Mouse (Mus musculus): Measurements from ENCODE around the gene Slc16a9. TPM values are rescaled to one million over a fixed set of nuclear protein-coding genes. Genes with fewer than 3 reads are reported as not detected.

The Slc16a9 gene
- polyA plus RNA-seq, 1 experiment, result 2.2 TPM

- DNase-seq (ENCODE audit: extremely low spot score in 1 of 2, low spot score in 1 of 2), result peak; percentile 46 to 94
Observed at GRCm38 (mm10) chr10:70296531-70297366, 51.8 kb downstream of the Slc16a9 start.

GRCm38 (mm10) chr10:70299118-70299517 lies 54.2 kb downstream of the Slc16a9 start:
- DNase-seq (ENCODE audit: extremely low spot score in 1 of 2, low spot score in 1 of 2), result no peak

DNA sequence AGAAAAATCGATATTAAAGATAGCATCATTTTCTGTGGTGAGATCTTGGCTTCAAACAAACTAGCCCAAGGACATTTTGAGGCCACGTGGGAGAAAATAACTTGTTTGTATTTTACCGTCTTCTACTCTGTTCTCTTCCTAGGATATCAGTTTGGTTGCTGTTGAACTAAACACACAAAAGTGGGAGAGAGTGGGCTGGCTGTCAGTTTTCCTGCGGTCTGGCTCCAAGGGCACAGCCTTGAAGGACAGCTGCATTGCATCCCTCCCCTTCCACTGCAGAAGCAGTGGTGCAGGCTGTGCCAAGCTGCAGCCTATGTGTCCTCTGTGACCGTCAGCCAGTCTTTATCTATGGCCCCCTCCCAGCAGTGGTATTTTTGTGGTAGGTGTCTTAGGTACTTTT lies 54.8 kb downstream of the Slc16a9 start:
- DNase-seq (ENCODE audit: extremely low spot score in 1 of 2, low spot score in 1 of 2), result no peak

GRCm38 (mm10) chr10:70301190-70301589 lies 56.3 kb downstream of the Slc16a9 start:
- DNase-seq (ENCODE audit: extremely low spot score in 1 of 2, low spot score in 1 of 2), result no peak

DNA sequence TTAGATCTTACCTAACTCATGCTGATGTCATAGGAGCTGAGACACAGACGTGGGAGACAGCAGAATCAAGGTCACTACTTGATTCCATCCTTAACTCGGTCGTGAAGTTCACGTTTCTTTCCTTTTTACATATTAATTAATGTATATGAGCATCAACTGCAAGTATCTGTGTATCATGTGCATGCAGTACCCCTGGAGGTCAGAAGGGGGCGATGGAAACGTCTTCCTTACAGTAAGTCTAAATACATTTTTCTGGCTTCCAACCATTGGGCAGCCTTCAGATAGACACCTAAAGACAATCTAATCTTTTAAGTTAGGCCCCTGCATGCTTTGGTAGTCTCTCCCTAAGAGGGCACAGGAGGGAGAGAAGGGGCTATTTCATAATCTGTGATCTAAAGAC lies 58.3 kb downstream of the Slc16a9 start:
- no peak for DNase-seq (ENCODE audit: extremely low spot score in 1 of 2, low spot score in 1 of 2)

DNA sequence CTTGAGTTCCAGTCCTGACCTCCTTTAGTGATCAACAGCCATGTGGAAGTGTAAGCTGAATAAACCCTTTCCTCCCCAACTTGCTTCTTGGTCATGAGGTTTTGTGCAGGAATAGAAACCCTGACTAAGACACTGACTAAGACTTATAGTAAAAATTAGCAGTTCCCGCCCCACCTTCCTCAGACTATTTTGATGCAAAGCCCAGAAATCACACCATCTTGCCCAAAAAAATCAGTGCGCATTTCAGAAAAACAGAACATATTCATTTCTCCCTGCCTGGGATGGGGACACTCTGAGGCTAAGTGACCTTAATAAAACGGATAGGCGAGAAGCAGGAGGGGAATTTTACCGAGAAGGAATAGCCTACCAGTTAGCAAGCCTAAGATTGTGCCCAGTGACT lies 60.8 kb downstream of the Slc16a9 start:
- peak in 1 of 2 experiments; percentile 59 for DNase-seq (ENCODE audit: extremely low spot score in 1 of 2, low spot score in 1 of 2)

DNA sequence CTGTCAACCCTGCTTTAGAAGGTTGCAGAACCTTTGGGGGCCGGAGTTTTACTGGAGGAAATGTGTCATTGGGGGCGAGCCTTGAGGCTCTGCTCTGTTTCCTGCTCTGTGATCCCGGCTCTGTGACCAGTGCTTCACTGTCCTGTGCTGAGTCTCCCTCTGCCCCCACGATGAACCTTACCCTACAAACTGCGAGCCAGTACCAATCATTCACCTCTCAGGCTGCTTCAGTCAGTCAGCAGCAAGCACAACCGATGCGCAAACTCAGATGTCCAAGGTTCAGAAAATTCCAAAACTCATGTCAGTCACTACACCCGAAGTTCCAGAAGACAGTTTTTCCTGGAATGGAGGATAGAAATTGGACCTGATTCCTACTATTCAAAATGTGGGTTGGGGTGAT lies 64.5 kb downstream of the Slc16a9 start:
- no peak for DNase-seq (ENCODE audit: extremely low spot score in 1 of 2, low spot score in 1 of 2)

GRCm38 (mm10) chr10:70310646-70311045 lies 65.7 kb downstream of the Slc16a9 start:
- DNase-seq (ENCODE audit: extremely low spot score in 1 of 2, low spot score in 1 of 2), result no peak

GRCm38 (mm10) chr10:70315895-70316294 lies 71.0 kb downstream of the Slc16a9 start:
- DNase-seq (ENCODE audit: extremely low spot score in 1 of 2, low spot score in 1 of 2), result no peak

DNA sequence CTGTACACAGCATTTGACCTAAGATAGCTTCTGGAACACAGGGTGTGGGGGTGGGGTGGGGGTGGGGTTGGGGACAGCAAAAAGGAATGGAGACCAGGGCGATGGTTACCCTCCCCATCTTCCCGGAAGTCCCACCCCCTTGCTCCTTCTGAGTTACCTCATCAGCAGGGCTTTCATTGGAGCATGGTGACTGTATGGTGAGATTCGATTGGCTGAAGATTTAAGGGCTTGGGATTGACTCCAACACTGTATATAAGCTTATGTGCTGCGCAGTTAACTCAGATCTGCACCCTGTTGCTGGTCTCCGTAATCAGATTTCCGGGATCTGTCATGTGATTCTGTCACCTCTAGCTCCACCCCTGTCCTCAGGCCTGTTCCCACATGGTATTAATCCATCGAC lies 72.0 kb downstream of the Slc16a9 start:
- DNase-seq (ENCODE audit: extremely low spot score in 1 of 2, low spot score in 1 of 2), result no peak

- DNase-seq (ENCODE audit: extremely low spot score in 1 of 2, low spot score in 1 of 2), result no peak
Observed at GRCm38 (mm10) chr10:70317394-70317965, 72.6 kb downstream of the Slc16a9 start.

- DNase-seq (ENCODE audit: extremely low spot score in 1 of 2, low spot score in 1 of 2), result peak; percentile 33 to 95
Observed at GRCm38 (mm10) chr10:70318630-70319029, 73.7 kb downstream of the Slc16a9 start.

DNA sequence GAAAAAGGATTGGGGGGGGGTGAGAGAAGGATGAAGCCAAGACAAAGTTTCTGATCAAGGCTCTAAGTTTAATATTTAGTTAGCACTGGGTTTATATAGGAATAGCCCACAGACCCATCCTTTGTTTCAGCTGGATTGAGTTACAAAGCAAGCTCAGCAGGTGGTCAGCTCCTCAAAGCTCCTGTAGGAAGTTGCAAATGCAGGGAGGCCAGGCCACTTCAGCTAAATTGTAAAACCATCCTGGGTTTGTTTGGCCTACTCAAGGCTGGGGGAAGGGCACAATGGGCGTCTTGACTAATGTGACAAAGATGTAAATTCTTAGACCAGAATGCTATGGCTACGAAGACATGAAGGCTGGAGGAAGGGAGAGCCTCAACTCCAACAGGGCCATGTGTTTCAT lies 80.6 kb downstream of the Slc16a9 start:
- DNase-seq (ENCODE audit: extremely low spot score in 1 of 2, low spot score in 1 of 2), result no peak

GRCm38 (mm10) chr10:70327331-70327730 lies 82.4 kb downstream of the Slc16a9 start:
- DNase-seq (ENCODE audit: extremely low spot score in 1 of 2, low spot score in 1 of 2), result no peak

DNA sequence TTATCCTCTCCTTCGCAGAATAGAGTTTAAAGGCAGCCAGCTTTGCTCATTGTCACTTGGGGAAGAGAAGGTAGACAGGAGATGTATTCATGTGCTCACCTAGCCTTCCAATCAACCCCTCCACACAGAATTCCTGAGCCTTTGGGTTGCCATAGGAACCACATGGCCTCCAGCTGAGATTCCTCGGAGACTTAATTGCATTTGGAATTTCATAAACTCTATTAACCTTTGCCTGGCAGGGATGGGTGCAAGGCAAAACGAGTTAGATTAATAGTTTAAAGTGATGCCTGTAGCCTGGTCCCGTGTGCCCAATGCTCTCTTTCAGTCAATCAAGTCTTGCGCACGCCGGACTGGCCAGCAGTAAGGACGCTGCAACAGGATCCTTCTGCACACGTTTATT lies 83.2 kb downstream of the Slc16a9 start:
- no peak for DNase-seq (ENCODE audit: extremely low spot score in 1 of 2, low spot score in 1 of 2)

Other genes with a start within 250 kb of the Slc16a9 start
- gene Ccdc6, start 148.0 kb upstream of the Slc16a9 start, polyA plus RNA-seq (2012; rRNA removed), result 22.6 and 23.7 TPM in 2 replicates
- 0.36 and 0.95 TPM in 2 replicates for gene Mrln, start 40.4 kb upstream of the Slc16a9 start, polyA plus RNA-seq (2012; rRNA removed)
- 33.0 and 38.4 TPM in 2 replicates for gene Fam13c, start 195.4 kb downstream of the Slc16a9 start, polyA plus RNA-seq (2012; rRNA removed)

All from frontal cortex, adult 2 months (tissue).